Comparison of ENCODE assay signal across 17 mouse cellular contexts in the genomic region with DNA sequence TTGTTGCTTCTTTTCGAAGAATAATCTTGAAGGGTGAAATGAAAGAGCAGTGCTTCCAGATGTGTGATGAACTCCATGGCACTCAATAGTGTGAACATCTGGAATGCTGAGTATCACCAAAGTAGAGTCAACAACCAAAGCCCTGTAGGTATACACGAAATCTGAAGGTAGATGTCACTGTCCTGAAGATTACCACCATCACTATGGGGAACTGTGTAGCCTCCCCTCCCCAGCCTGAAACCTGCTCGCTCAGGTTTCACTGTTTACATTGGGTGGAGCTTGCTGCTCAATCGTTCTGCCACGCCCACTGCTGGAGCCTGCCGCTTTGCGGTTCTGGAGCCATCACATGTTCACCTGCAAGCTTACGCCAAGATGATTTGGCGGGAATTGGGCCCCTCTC.
DNase-seq lines count a peak whose midpoint lies in the region; ATAC-seq and TF ChIP-seq lines count a peak whose summit lies in the region.
"Had no signal": no experiment of that assay in that cellular context is flagged by ENCODE, and none has a peak within 500 bp of the region (broad histone marks: within the 10 kb centered on the region; RNA-seq: fewer than 3 reads in every experiment).

No protein-coding gene starts in this region.

- 0 out of 2 replicates have a peak overlapping the region, but pooled peaks have one; percentile 6 for H3K4me3 ChIP-seq in heart, embryonic 10.5 days
- H3K4me3 ChIP-seq in kidney, embryonic 16.5 days (ENCODE audit: low read length): no peak overlapping the region
- no peak overlapping the region for H3K4me3 ChIP-seq in limb, embryonic 10.5 days
- H3K4me3 ChIP-seq in cerebellum, adult 2 months (replicated peaks; ENCODE audit: insufficient read depth, low read depth, low read length): no peak overlapping the region
- H3K4me3 ChIP-seq: forebrain, embryonic 13.5 days; hindbrain, embryonic 13.5 days; liver, embryonic 13.5 days; neural tube, embryonic 13.5 days had no signal

- H3K27ac ChIP-seq in heart, embryonic 10.5 days: no peak overlapping the region
- no peak overlapping the region for H3K27ac ChIP-seq in kidney, embryonic 16.5 days (ENCODE audit: low read length)
- no peak overlapping the region for H3K27ac ChIP-seq in limb, embryonic 10.5 days
- H3K27ac ChIP-seq in cerebellum, adult 2 months (ENCODE audit: insufficient read depth, low read length): no peak overlapping the region
- H3K27ac ChIP-seq: forebrain, embryonic 13.5 days; hindbrain, embryonic 13.5 days; liver, embryonic 13.5 days; neural tube, embryonic 13.5 days had no signal

- no peaks in the 10 kb centered on the region for H3K36me3 ChIP-seq in heart, embryonic 10.5 days
- H3K36me3 ChIP-seq in kidney, embryonic 16.5 days (ENCODE audit: insufficient read depth, low read length): no peaks in the 10 kb centered on the region
- H3K36me3 ChIP-seq in limb, embryonic 10.5 days: no peaks in the 10 kb centered on the region
- H3K36me3 ChIP-seq: hindbrain, embryonic 13.5 days; liver, embryonic 13.5 days; neural tube, embryonic 13.5 days had no signal

- H3K9ac ChIP-seq in kidney, embryonic 16.5 days (replicated peaks; ENCODE audit: low read length): no peak overlapping the region
- H3K9ac ChIP-seq: forebrain, embryonic 13.5 days; hindbrain, embryonic 13.5 days; liver, embryonic 13.5 days; neural tube, embryonic 13.5 days had no signal

- DNase-seq in heart, embryonic 10.5 days (ENCODE audit: low spot score): no peak
- DNase-seq in heart, adult 9 months (ENCODE audit: low spot score in 2 of 2): no peak
- DNase-seq in kidney, adult 18-20 months: no peak
- DNase-seq in ZHBTc4 (ENCODE audit: low read depth, low spot score): peak; percentile 25
- DNase-seq in limb, embryonic 10.5 days (ENCODE audit: low spot score): peak; percentile 30
- no peak for DNase-seq in urinary bladder, adult 2 months (ENCODE audit: low spot score)
- no peak for DNase-seq in cerebellum, adult 2 months
- DNase-seq: cerebellum, postnatal 25 days; layer of hippocampus, adult 9-11 months; liver, embryonic 13.5 days; lung, postnatal 14 days; thymus, postnatal 25 days had no signal

- H3K9me3 ChIP-seq in heart, embryonic 10.5 days: no peaks in the 10 kb centered on the region
- H3K9me3 ChIP-seq in kidney, embryonic 16.5 days (ENCODE audit: low read length): no peaks in the 10 kb centered on the region
- no peaks in the 10 kb centered on the region for H3K9me3 ChIP-seq in limb, embryonic 10.5 days (replicated peaks)
- H3K9me3 ChIP-seq: forebrain, embryonic 13.5 days; hindbrain, embryonic 13.5 days; liver, embryonic 13.5 days; neural tube, embryonic 13.5 days had no signal

- no peak overlapping the region for H3K4me2 ChIP-seq in kidney, embryonic 16.5 days (replicated peaks; ENCODE audit: low read depth, low read length)
- H3K4me2 ChIP-seq: forebrain, embryonic 13.5 days; hindbrain, embryonic 13.5 days; liver, embryonic 13.5 days; neural tube, embryonic 13.5 days had no signal

- no peak for TF ChIP-seq POLR2A in cerebellum, adult 2 months (IDR thresholded peaks at IDR 0.05; ENCODE audit: borderline replicate concordance, insufficient read depth, low read length)

- TF ChIP-seq CTCF in cerebellum, adult 2 months (IDR thresholded peaks at IDR 0.05; ENCODE audit: borderline replicate concordance, insufficient read depth, low read depth, low read length): no peak

- 18% methylated on average over 9 of the region's 9 CpGs for WGBS in heart, embryonic 10.5 days
- WGBS in kidney, embryonic 16.5 days: 38% methylated on average over 9 of the region's 9 CpGs
- WGBS in limb, embryonic 10.5 days: 25% methylated on average over 9 of the region's 9 CpGs
- WGBS in cerebellum, adult 2 months: 51% methylated on average over 9 of the region's 9 CpGs

- ATAC-seq in kidney, embryonic 16.5 days (ENCODE audit: low FRiP score, low TSS enrichment): 0 out of 2 replicates have a peak, but pooled peaks have one; percentile 39
- ATAC-seq: forebrain, embryonic 13.5 days had no signal

- no peaks in the 10 kb centered on the region for H3K27me3 ChIP-seq in heart, embryonic 10.5 days (ENCODE audit: insufficient read depth, poor library complexity, severe bottlenecking)
- H3K27me3 ChIP-seq in kidney, embryonic 16.5 days (ENCODE audit: insufficient read depth, low read length): no peaks in the 10 kb centered on the region
- no peaks in the 10 kb centered on the region for H3K27me3 ChIP-seq in limb, embryonic 10.5 days (ENCODE audit: low read depth, poor library complexity, severe bottlenecking)
- no peaks in the 10 kb centered on the region for H3K27me3 ChIP-seq in cerebellum, adult 2 months (ENCODE audit: control insufficient read depth, insufficient read depth, low read length)
- H3K27me3 ChIP-seq: CH12.LX; forebrain, embryonic 13.5 days; hindbrain, embryonic 13.5 days; liver, embryonic 13.5 days; neural tube, embryonic 13.5 days had no signal

- H3K4me1 ChIP-seq in heart, embryonic 10.5 days: 0 out of 2 replicates have a peak, but pooled peaks cover 3% of the 10 kb centered on the region
- no peaks in the 10 kb centered on the region for H3K4me1 ChIP-seq in kidney, embryonic 16.5 days (ENCODE audit: insufficient read depth, low read length)
- H3K4me1 ChIP-seq in limb, embryonic 10.5 days: 0 out of 2 replicates have a peak, but pooled peaks cover 5% of the 10 kb centered on the region
- no peaks in the 10 kb centered on the region for H3K4me1 ChIP-seq in cerebellum, adult 2 months (ENCODE audit: control insufficient read depth, insufficient read depth, low read length)
- H3K4me1 ChIP-seq: hindbrain, embryonic 13.5 days; liver, embryonic 13.5 days had no signal

Comparison
In these comparisons a context has a peak if more than half of its experiments do, and no peak if none do; other contexts are left out.
1. DNase-seq: peak in ZHBTc4 (single experiment) and limb, embryonic 10.5 days (single experiment); none in heart, embryonic 10.5 days (single experiment), heart, adult 9 months (0 of 2), kidney, adult 18-20 months (single experiment), urinary bladder, adult 2 months (single experiment) and cerebellum, adult 2 months (0 of 2).